Mouse (Mus musculus) lung, embryonic 14.5 days (tissue): ENCODE results near the gene Prkcsh. TPM values are rescaled to one million over a fixed set of nuclear protein-coding genes. Genes with fewer than 3 reads are reported as not detected.

Experiments
- ATAC-seq: fragments of 200-750 bp; cut with Nextera tagmentation; 2 replicates; pipeline ENCODE4 v1.8.0; 2017; ENCODE audit warnings: mild to moderate bottlenecking, moderate TSS enrichment, moderate library complexity; ENCODE audit not compliant: insufficient read depth
- DNase-seq: peaks from one replicate; pipeline ENCODE4 v3.0.0-alpha.2; 2015
- H3K27ac ChIP-seq: fragments of 300-500 bp; sonication (generic); 2 replicates; pipeline ENCODE4 v1.5.1; 2014; ENCODE audit warnings: low read depth, mild to moderate bottlenecking, moderate library complexity
- H3K27me3 ChIP-seq: fragments of 300-500 bp; sonication (generic); 2 replicates; pipeline ENCODE4 v1.6.1; 2014; ENCODE audit warnings: low read length, control low read depth; ENCODE audit not compliant: insufficient read depth
- H3K36me3 ChIP-seq: fragments of 300-500 bp; sonication (generic); 2 replicates; pipeline ENCODE4 v1.6.1; 2014; ENCODE audit warnings: control low read depth; ENCODE audit not compliant: insufficient read depth
- H3K4me1 ChIP-seq: fragments of 300-500 bp; sonication (generic); 2 replicates; pipeline ENCODE4 v1.6.1; 2014; ENCODE audit warnings: antibody characterized with exemption, control low read depth; ENCODE audit not compliant: insufficient read depth
- H3K4me2 ChIP-seq: fragments of 300-500 bp; sonication (generic); 2 replicates; pipeline ENCODE4 v1.6.1; 2014; ENCODE audit warnings: mild to moderate bottlenecking
- H3K4me3 ChIP-seq: fragments of 300-500 bp; sonication (generic); 2 replicates; pipeline ENCODE4 v1.5.1; 2014; ENCODE audit warnings: low read depth, low read length
- H3K9ac ChIP-seq: fragments of 300-500 bp; sonication (generic); 2 replicates; pipeline ENCODE4 v1.6.1; 2014
- H3K9me3 ChIP-seq: fragments of 300-500 bp; sonication (generic); 2 replicates; pipeline ENCODE4 v1.6.1; 2016; ENCODE audit warnings: low read depth, low read length, control low read depth
- CTCF ChIP-seq: IDR thresholded peaks from 2 replicates; pipeline ENCODE4 v1.5.1; 2016; ENCODE audit warnings: antibody characterized with exemption, low read depth
- WGBS: fragments of 180-500 bp; shearing (Covaris S2); extraction: QIAGEN DNeasy Blood & Tissue Kit; methylation state at CpG from one replicate; pipeline ENCODE4 v1.1.7; 2014; 5-methylcytosine and 5-hydroxymethylcytosine counted together
- polyA plus RNA-seq: library from polyadenylated mRNA; unstranded; fragments of >200 nt; fragmentation: Nextera tagmentation; extraction: Ambion mirVana; gene quantifications from 2 replicates; pipeline ENCODE4 v1.2.1, GENCODE M21; 2014

The Prkcsh gene
- polyA plus RNA-seq, 1 experiment from 2014 or later: 107 TPM

DNA sequence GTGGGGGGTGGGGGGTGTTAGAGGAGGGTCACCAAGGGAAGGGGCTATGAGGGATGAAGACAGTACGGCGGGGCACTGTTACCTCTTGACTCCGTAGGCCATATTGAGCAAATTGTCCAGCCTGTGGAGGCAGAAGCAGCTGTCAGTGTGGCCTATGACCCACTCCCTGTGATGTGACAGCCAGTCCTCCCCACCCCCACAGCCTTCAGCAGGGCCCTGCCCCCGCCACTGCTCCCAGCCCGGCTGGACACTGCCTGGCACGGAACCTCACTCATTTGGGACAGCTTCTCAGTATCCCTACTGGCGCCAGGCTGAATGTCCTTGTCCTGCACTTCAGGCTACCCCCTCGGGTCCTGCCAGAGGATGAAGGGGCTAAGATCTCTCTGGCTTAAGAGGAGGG, 22.0 kb downstream of the Prkcsh start:
- H3K27ac ChIP-seq: no peak overlapping the region
- ATAC-seq: no peak
- WGBS: 36% methylated on average over 8 of the region's 8 CpGs

DNA sequence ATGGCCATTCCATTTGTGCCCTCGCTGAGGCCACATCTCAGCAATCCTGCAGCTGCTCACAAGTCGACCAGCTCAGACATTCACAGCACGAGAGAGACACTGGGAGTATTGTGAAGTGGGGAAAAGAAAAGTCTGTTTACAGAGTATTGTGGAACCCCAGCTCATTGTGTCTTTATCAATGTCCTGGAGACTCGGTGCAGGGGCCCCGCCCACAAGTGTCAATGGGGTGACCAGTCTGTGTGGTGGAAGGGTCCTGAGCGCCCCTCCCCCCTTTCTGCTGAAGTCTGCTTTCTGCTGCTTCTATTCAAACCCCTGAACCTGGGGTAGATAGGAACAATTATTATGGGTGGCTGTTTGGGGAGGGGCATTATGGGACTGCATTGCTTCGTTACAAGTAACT, 25.9 kb downstream of the Prkcsh start:
- no peaks in the 10 kb centered on the region for H3K36me3 ChIP-seq
- H3K4me3 ChIP-seq: no peak overlapping the region
- no peak overlapping the region for H3K4me2 ChIP-seq
- no peaks in the 10 kb centered on the region for H3K9me3 ChIP-seq
- 41% methylated on average over 7 of the region's 7 CpGs for WGBS
- ATAC-seq (no peak), DNase-seq (no peak)
- H3K27me3 ChIP-seq: no peaks in the 10 kb centered on the region
- no peaks in the 10 kb centered on the region for H3K4me1 ChIP-seq
- no peak overlapping the region for H3K27ac ChIP-seq
- no peak for TF ChIP-seq CTCF
- no peak overlapping the region for H3K9ac ChIP-seq

More for the DNA sequence above, 22.0 kb downstream of the Prkcsh start:
- H3K4me1 ChIP-seq: no peaks in the 10 kb centered on the region
- no peak overlapping the region for H3K4me2 ChIP-seq
- H3K36me3 ChIP-seq: no peaks in the 10 kb centered on the region
- H3K4me3 ChIP-seq: no peak overlapping the region
- no peaks in the 10 kb centered on the region for H3K9me3 ChIP-seq
- no peak for TF ChIP-seq CTCF
- no peak for DNase-seq
- H3K9ac ChIP-seq: no peak overlapping the region
- H3K27me3 ChIP-seq: no peaks in the 10 kb centered on the region

DNA sequence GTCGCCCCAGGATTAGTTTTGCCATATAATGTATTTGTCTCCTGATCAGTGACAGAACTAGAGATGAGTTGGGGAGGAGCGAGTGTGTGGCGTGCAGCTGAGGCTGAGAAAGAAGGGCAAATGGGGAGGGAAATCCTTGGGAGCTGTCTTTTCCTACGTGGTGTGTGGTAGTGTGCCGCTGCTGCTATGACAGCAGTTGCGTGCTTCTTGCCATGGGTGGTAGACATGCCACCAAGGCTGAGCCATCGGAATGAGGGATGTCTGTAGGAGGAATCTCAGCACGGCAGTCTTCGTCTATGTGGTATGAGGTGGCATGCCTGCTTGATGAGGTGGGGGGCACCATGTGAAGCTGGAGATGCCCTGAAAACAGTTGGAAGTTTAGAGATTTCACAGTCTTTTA, 27.8 kb downstream of the Prkcsh start:
- Histone ChIP-seq H3K9ac (no peak overlapping the region), H3K4me1 (no peaks in the 10 kb centered on the region), H3K27ac (no peak overlapping the region), H3K4me2 (no peak overlapping the region), H3K36me3 (no peaks in the 10 kb centered on the region), H3K27me3 (no peaks in the 10 kb centered on the region), H3K9me3 (no peaks in the 10 kb centered on the region), H3K4me3 (no peak overlapping the region)
- DNase-seq (no peak), ATAC-seq (no peak)
- 86% methylated on average over 9 of the region's 9 CpGs for WGBS
- no peak for TF ChIP-seq CTCF

DNA sequence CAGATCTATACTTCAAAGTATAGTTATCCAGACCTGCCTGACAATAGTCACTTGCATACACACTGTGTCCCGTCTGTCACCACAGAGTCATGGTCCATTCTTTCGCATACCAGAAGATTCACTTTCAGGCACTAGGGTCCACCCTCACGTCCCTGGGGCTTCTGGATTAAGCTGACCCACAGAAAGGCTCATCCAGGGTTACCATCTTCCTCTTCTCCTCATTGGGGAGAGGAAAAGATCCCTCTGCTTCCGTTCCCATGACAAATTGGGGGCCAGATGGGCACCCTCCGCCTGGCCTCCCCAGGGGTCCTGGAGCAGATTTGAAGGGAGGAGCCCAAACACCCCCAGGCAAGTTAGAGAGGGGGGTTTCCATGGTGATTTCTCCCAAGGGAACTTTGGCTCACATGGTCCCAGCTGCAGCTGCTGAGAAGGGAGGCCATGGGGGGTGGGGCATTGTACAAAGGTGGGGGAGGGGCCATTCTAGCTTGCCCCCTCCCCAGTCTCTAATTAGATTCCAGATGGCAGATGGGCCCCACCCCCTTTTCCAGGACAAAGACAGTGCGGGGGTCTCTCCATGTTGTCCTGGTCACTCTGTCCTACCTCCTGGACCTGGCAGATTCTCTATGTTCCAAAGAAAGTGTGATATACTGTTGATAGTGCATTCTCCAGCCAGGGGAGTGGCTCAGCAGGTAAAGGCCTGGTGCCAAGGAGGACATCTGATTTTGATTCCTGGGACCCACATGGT, 32.9 kb downstream of the Prkcsh start:
- no peaks in the 10 kb centered on the region for H3K9me3 ChIP-seq
- H3K9ac ChIP-seq: no peak overlapping the region
- H3K4me3 ChIP-seq: no peak overlapping the region
- no peak overlapping the region for H3K27ac ChIP-seq
- no peaks in the 10 kb centered on the region for H3K36me3 ChIP-seq
- ATAC-seq (no peak), DNase-seq (no peak)
- no peak overlapping the region for H3K4me2 ChIP-seq
- WGBS: 57% methylated on average over 6 of the region's 6 CpGs
- no peaks in the 10 kb centered on the region for H3K27me3 ChIP-seq
- TF ChIP-seq CTCF: no peak
- H3K4me1 ChIP-seq: no peaks in the 10 kb centered on the region

DNA sequence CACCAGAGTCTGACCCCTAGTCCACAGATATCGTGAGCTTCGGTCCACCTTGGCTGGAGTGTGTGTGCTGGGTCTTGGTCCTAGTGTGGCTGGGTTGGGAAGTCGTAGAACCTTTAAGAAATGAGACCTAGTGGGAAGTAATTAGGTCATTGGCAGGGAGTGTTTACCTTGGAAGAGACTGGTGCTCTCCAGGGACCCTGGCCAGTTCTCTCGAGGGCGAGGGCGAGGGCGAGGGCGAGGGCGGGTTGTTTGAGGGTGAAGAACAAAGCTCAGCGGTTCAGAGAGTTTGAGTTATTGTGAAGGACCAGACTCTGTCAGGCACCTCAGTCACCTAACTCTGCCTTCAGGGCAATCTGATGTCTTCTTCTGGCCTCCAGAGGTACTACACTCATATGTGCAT, 35.2 kb downstream of the Prkcsh start:
- TF ChIP-seq CTCF: no peak
- H3K9ac ChIP-seq: no peak overlapping the region
- no peaks in the 10 kb centered on the region for H3K36me3 ChIP-seq
- H3K27ac ChIP-seq: no peak overlapping the region
- no peak for ATAC-seq
- DNase-seq: no peak
- WGBS: 68% methylated on average over 10 of the region's 10 CpGs
- H3K4me2 ChIP-seq: no peak overlapping the region
- H3K27me3 ChIP-seq: no peaks in the 10 kb centered on the region
- H3K9me3 ChIP-seq: no peaks in the 10 kb centered on the region
- no peak overlapping the region for H3K4me3 ChIP-seq
- H3K4me1 ChIP-seq: no peaks in the 10 kb centered on the region

DNA sequence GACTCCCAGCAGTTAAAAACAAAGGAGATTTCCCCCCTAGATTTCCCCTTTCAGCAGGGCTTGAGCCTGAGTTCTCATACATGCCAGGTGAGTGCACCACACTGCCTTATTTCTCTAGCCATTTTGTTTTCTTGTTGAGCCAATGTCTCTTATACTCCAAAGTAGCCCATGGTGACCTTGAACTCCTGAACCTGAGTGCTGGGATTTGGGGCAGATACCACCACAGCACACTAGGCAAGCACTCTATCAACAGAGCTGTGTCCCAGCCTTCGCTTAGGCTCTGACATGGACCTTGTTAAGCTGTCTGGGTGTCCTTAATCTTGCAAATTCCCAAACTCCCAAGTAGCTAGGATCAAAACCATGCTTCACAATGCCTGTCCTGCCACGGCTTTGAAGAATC, 39.2 kb downstream of the Prkcsh start:
- Histone ChIP-seq H3K4me3 (no peak overlapping the region), H3K9ac (no peak overlapping the region), H3K27me3 (no peaks in the 10 kb centered on the region), H3K4me1 (no peaks in the 10 kb centered on the region), H3K36me3 (no peaks in the 10 kb centered on the region), H3K9me3 (no peaks in the 10 kb centered on the region), H3K4me2 (no peak overlapping the region), H3K27ac (no peak overlapping the region)
- no peak for TF ChIP-seq CTCF
- no peak for ATAC-seq
- WGBS: 64% methylated on average over 2 of the region's 2 CpGs
- no peak for DNase-seq

DNA sequence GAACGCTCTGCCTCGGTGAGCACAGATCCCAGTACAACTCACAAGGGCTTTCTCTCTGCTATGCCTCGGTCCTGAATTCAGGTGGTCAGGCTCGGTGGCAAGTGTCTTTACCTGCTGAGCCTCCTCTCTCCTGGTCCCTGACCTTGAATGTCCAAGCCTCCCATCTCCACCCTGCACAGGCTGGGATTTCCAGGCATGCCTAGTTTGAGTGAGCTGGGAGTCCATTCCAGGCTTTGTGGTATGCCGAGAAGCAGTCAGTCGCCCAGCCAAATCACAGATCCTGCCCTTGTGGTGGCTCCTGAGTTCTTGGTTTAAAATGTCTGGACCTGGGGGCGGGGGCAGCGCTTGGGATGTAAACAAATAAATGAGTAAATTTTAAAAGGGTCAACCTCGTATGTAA, 44.7 kb downstream of the Prkcsh start:
- H3K9me3 ChIP-seq: no peaks in the 10 kb centered on the region
- no peak overlapping the region for H3K4me3 ChIP-seq
- peaks cover 38% of the 10 kb centered on the region for H3K27me3 ChIP-seq
- WGBS: 47% methylated on average over 9 of the region's 9 CpGs
- H3K4me1 ChIP-seq: peaks cover 12% of the 10 kb centered on the region
- H3K36me3 ChIP-seq: no peaks in the 10 kb centered on the region
- ATAC-seq: no peak
- TF ChIP-seq CTCF: no peak
- DNase-seq: no peak
- no peak overlapping the region for H3K4me2 ChIP-seq
- no peak overlapping the region for H3K27ac ChIP-seq
- H3K9ac ChIP-seq: no peak overlapping the region

DNA sequence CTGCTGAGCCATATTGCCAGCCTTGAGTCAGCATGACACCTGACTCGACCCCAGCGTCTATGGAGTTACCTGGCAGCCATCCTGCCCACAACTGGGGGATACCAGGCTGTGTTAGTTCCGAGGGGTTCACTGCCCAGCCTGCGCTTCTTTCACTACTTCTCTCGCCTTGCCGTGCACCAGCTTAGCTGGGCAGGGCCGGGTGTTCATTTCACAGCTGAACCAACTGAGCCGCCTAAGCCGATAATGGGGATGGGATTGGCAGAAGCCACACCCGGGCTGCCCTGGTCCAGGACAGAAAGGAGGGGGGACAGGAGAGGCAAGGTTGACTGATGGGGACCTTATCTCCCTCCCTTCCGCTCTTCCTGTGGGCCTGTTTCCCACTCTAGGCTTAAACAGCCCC, 46.7 kb downstream of the Prkcsh start:
- no peak for TF ChIP-seq CTCF
- DNase-seq (no peak), ATAC-seq (no peak)
- Histone ChIP-seq H3K4me2 (no peak overlapping the region), H3K36me3 (no peaks in the 10 kb centered on the region), H3K9ac (no peak overlapping the region), H3K27me3 (peaks cover 55% of the 10 kb centered on the region), H3K4me3 (no peak overlapping the region), H3K9me3 (no peaks in the 10 kb centered on the region), H3K27ac (no peak overlapping the region), H3K4me1 (peaks cover 12% of the 10 kb centered on the region)
- 64% methylated on average over 11 of the region's 11 CpGs for WGBS
